Mouse (Mus musculus) limb, embryonic 15.5 days (tissue): ENCODE measurements around the gene Sept6. TPM values are rescaled to one million over a fixed set of nuclear protein-coding genes. Genes with fewer than 3 reads are reported as not detected.

Experiments used
- ATAC-seq: fragments of 200-750 bp; cut with Nextera tagmentation; 2 replicates; pipeline ENCODE4 v1.8.0; 2017; ENCODE audit warnings: low read depth, moderate TSS enrichment; ENCODE audit not compliant: insufficient number of reproducible peaks, low FRiP score, low TSS enrichment
- H3K27ac ChIP-seq: fragments of 300-500 bp; sonication (generic); 2 replicates; pipeline ENCODE4 v1.5.1; 2015; ENCODE audit warnings: moderate library complexity, mild to moderate bottlenecking, inconsistent platforms
- H3K27me3 ChIP-seq: fragments of 300-500 bp; sonication (generic); 2 replicates; pipeline ENCODE4 v1.6.1; 2015; ENCODE audit warnings: inconsistent platforms
- H3K36me3 ChIP-seq: fragments of 300-500 bp; sonication (generic); 2 replicates; pipeline ENCODE4 v1.6.1; 2015; ENCODE audit warnings: inconsistent platforms
- H3K4me1 ChIP-seq: fragments of 300-500 bp; sonication (generic); 2 replicates; pipeline ENCODE4 v1.6.1; 2015; ENCODE audit warnings: inconsistent platforms
- H3K4me2 ChIP-seq: fragments of 300-500 bp; sonication (generic); 2 replicates; pipeline ENCODE4 v1.6.1; 2015; ENCODE audit warnings: mild to moderate bottlenecking, inconsistent platforms
- H3K4me3 ChIP-seq: fragments of 300-500 bp; sonication (generic); 2 replicates; pipeline ENCODE4 v1.5.1; 2015; ENCODE audit warnings: mild to moderate bottlenecking, inconsistent platforms
- H3K9ac ChIP-seq: fragments of 300-500 bp; sonication (generic); 2 replicates; pipeline ENCODE4 v1.6.1; 2015; ENCODE audit warnings: inconsistent platforms
- H3K9me3 ChIP-seq: fragments of 300-500 bp; sonication (generic); 2 replicates; pipeline ENCODE4 v1.6.1; 2016; ENCODE audit warnings: inconsistent platforms
- WGBS: fragments of 180-500 bp; shearing (Covaris S2); methylation state at CpG from one replicate; pipeline ENCODE4 v1.1.7; 2015; 5-methylcytosine and 5-hydroxymethylcytosine counted together
- polyA plus RNA-seq: library from polyadenylated mRNA; unstranded; fragments of >200 nt; fragmentation: Nextera tagmentation; extraction: Ambion mirVana; gene quantifications from 2 replicates; pipeline ENCODE4 v1.2.1, GENCODE M21; 2015

Sept6 gene
- polyA plus RNA-seq, 1 experiment from 2014 or later, result 43.9 TPM

DNA sequence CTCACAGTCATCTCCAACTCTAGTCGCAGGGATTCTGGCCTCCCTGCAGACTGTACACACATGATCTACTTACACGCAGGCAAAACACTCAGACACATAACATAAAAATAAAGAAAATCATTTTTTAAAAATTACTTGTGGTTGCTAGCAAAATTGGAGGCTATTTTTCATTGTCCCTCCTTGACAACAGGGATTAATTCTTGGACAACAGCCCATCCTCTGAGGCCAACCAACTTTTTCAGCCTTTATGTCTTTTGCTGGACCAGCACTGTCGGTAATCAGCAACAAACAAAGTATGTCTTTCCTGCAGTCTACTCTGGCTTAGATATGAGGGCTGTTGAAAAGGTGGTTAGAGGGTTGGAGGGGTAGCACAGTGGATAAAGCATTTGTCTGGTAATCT is 50.5 kb downstream of the Sept6 start:
- Histone ChIP-seq H3K4me1 (no peaks in the 10 kb centered on the region), H3K27me3 (no peaks in the 10 kb centered on the region), H3K4me3 (no peak overlapping the region), H3K4me2 (no peak overlapping the region), H3K36me3 (0 out of 2 replicates have a peak, but pooled peaks cover 7% of the 10 kb centered on the region), H3K27ac (no peak overlapping the region), H3K9me3 (no peaks in the 10 kb centered on the region), H3K9ac (no peak overlapping the region)
- WGBS, result 76% methylated on average over 3 of the region's 3 CpGs
- ATAC-seq, result no peak

DNA sequence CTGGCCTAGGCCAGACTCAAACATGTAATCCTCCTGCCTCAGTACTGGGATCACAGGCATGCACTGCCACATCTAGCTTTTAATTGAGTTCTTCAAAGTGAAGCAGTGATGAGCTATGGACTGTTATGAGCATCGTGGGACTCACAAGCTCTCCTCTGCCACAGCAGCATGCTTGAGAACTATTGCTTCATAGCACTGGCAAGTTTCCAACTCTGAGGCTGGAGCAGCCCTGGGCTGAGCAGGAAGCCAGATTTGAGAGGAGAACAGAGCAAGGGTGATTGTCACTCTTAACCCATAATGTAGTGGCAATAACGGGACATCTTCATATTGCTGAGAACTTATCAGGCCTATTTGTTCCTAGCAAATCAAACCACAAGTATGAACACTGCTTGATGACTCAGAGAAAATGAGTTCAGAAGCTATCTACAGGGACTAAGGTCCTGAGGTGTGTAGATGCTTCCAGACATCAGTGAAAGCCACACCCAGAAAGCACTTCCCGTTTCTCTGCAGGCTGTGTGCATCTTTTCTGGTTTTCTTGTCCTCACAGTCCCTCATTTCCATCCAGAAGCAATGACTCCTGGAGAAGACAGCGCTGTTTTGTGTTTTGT is 51.7 kb downstream of the Sept6 start:
- peak; percentile 74; the same call in 1 of the 2 replicates for ATAC-seq
- Histone ChIP-seq H3K4me1 (no peaks in the 10 kb centered on the region), H3K36me3 (0 out of 2 replicates have a peak, but pooled peaks cover 7% of the 10 kb centered on the region), H3K9ac (no peak overlapping the region), H3K27ac (no peak overlapping the region), H3K4me3 (no peak overlapping the region), H3K27me3 (no peaks in the 10 kb centered on the region), H3K9me3 (no peaks in the 10 kb centered on the region), H3K4me2 (no peak overlapping the region)
- WGBS, result 63% methylated on average over 4 of the region's 4 CpGs

DNA sequence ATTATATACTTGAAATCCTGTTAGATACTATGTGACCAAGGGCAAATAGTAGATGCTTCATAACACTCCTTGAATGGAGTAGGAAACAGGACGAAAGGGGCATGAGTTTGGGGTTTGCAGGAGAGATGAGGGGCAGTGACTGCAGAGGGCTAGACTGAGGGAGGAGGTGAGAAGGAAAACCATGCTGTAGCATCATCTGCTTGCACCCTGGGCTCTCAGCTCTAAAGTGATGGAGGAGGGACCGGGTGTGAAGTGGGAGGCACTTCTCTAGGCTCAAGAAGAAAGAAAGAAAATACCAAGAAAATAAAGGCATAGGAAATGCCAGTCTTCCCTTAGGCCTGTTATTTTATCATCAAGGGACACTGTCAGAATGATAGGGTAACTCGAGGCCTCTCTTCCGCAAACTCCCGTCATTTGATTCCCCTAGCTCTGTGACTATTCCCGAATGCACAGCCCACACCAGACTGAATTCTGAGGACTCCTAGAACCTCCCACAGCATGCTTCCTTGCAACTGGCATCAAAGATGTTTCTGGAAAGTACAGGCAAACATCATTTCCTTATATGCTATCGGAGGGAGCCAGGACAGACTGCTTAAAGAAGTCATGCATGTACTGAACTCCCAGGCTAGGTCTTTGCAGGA is 56.1 kb downstream of the Sept6 start:
- no peak for ATAC-seq
- H3K4me3 ChIP-seq, result no peak overlapping the region
- H3K36me3 ChIP-seq, result no peaks in the 10 kb centered on the region
- no peak overlapping the region for H3K4me2 ChIP-seq
- no peak overlapping the region for H3K27ac ChIP-seq
- no peak overlapping the region for H3K9ac ChIP-seq
- H3K9me3 ChIP-seq, result no peaks in the 10 kb centered on the region
- no peaks in the 10 kb centered on the region for H3K4me1 ChIP-seq
- 52% methylated on average over 7 of the region's 7 CpGs for WGBS
- no peaks in the 10 kb centered on the region for H3K27me3 ChIP-seq

DNA sequence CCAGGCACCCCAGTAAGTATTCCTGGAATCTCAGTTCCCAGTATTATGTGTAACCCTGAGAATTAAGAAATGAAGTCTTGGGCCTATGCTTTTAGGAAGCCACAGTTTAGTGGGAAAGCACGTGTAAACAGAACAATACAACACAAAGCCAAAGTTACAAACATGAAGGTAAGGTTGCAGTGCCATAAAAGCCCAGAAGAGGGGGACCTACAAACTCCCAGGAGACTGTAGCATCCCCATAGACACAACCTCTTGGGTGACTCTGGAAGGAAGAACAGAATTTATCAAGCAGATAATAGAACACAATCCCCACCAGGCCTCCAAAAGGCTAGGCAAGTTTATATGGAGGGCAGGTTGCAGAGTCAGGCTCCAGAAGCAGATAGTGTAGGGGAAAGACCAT is 61.0 kb downstream of the Sept6 start:
- H3K27ac ChIP-seq, result no peak overlapping the region
- H3K4me1 ChIP-seq, result no peaks in the 10 kb centered on the region
- WGBS, result 54% methylated on average over 1 of the region's 1 CpGs
- H3K9me3 ChIP-seq, result no peaks in the 10 kb centered on the region
- no peak overlapping the region for H3K4me2 ChIP-seq
- H3K4me3 ChIP-seq, result no peak overlapping the region
- H3K9ac ChIP-seq, result no peak overlapping the region
- peaks cover 4% of the 10 kb centered on the region; the same call in 1 of the 2 replicates for H3K36me3 ChIP-seq
- no peaks in the 10 kb centered on the region for H3K27me3 ChIP-seq
- no peak for ATAC-seq

DNA sequence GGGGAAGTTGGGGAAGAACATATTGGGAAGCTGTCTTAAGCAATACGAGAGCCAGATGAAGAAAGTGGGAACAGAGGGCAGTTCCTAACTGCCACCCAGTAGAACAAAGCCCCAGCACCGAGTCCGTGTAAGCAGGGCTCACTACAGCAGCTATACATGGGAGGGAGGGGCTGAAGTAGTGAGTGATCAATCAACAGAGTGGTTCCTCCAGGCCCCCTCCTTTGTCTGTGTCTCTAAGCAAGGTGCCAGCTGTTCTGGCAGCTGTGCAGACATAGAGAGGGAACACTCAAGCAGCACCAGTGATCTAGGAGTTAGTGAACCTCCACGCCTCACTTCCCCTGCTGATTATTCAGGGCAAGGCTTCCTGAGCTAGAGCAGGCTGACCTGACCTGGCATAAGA is 61.9 kb downstream of the Sept6 start:
- no peak overlapping the region for H3K9ac ChIP-seq
- no peak overlapping the region for H3K4me2 ChIP-seq
- peaks cover 7% of the 10 kb centered on the region; the same call in 1 of the 2 replicates for H3K36me3 ChIP-seq
- H3K4me1 ChIP-seq, result no peaks in the 10 kb centered on the region
- WGBS, result 79% methylated on average over 4 of the region's 4 CpGs
- ATAC-seq, result no peak
- H3K9me3 ChIP-seq, result no peaks in the 10 kb centered on the region
- no peak overlapping the region for H3K4me3 ChIP-seq
- H3K27ac ChIP-seq, result no peak overlapping the region
- H3K27me3 ChIP-seq, result no peaks in the 10 kb centered on the region

DNA sequence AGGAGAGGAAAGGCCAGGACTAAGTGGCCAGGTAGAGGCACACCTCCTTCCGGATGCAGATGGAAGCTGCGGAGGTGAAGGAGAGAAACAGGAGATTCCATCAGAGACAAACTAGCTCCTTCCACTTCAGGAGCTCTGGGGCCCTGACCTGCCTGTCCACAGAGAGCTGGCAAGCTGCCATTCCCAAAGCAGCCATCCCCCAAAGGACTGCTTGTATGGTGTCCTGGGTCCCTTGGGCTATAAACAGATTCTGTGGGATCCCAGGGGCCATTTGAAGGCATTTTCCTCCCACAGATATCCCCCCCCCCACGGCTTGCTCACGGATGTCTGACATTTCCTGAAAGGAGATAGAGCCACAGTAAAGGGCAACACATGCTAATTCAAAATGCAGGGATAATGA is 62.8 kb downstream of the Sept6 start:
- H3K4me3 ChIP-seq, result no peak overlapping the region
- no peak overlapping the region for H3K4me2 ChIP-seq
- H3K9me3 ChIP-seq, result no peaks in the 10 kb centered on the region
- H3K4me1 ChIP-seq, result no peaks in the 10 kb centered on the region
- WGBS, result 76% methylated on average over 4 of the region's 4 CpGs
- H3K9ac ChIP-seq, result no peak overlapping the region
- no peaks in the 10 kb centered on the region for H3K27me3 ChIP-seq
- H3K27ac ChIP-seq, result no peak overlapping the region
- H3K36me3 ChIP-seq, result peaks cover 7% of the 10 kb centered on the region; the same call in 1 of the 2 replicates
- no peak for ATAC-seq

DNA sequence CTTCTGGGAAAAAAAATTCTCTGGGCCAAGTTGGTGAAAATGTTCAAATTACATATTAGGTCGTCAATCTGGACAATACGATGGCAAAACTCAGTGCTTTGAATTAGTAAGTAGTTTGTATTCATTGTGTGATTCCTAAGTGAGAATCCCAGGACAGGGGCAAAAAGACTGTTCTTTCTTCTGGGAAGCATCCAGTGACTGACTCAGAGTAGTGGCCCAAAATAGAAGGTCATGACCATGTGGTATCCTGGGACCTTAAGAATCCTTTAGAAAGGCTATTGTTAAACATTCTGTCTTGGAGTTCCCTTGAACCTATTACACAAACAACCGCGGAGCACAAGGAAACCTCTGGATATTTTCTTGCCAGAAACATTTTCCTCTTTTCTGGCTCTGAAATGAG is 70.2 kb downstream of the Sept6 start:
- no peak overlapping the region for H3K4me2 ChIP-seq
- no peak overlapping the region for H3K27ac ChIP-seq
- 0 out of 2 replicates have a peak, but pooled peaks cover 3% of the 10 kb centered on the region for H3K36me3 ChIP-seq
- no peaks in the 10 kb centered on the region for H3K27me3 ChIP-seq
- no peak overlapping the region for H3K9ac ChIP-seq
- ATAC-seq, result no peak
- H3K4me3 ChIP-seq, result no peak overlapping the region
- H3K4me1 ChIP-seq, result no peaks in the 10 kb centered on the region
- H3K9me3 ChIP-seq, result no peaks in the 10 kb centered on the region
- WGBS, result 80% methylated on average over 4 of the region's 4 CpGs

DNA sequence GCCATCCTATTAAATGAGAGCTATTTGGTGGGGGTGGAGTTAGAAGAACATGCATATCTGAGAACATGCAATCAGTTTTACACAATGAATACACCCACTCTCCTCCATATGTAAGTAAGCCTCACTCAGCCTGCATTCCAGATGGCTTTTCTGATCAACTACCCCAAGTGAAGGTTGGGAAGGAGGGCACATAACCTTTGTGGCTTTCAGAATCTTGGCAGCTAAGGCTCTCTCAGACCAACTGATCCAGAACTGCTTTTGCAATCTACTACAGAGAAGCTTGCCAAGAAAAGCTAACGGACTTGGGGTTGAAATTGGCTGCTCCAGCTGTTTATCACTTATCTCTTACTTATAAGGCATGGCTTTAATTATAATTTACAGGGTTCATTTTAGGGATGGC is 73.8 kb downstream of the Sept6 start:
- WGBS, result 52% methylated on average over 1 of the region's 1 CpGs
- ATAC-seq, result no peak
- Histone ChIP-seq H3K27me3 (no peaks in the 10 kb centered on the region), H3K4me1 (no peaks in the 10 kb centered on the region), H3K36me3 (no peaks in the 10 kb centered on the region), H3K9ac (no peak overlapping the region), H3K27ac (no peak overlapping the region), H3K4me2 (no peak overlapping the region), H3K9me3 (no peaks in the 10 kb centered on the region), H3K4me3 (no peak overlapping the region)

DNA sequence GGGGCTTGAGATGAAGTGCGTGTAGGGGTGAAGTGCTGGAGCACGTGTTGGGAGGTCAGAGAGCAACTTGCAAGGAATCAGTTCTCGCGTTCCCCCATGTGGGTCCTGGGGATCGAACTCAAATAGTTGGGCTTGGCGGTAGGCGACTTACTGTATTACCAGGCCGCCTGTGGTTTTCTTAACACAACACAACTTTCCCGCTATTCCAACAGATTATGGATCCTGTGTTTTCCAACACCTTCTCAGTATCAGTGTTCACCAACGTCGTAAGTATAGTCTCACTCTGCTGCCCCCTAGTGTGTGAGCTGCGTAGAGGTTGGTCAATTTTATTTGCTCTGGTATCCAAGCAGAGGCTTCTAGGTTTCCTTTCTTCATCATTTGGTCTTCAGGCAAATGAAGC is 80.3 kb downstream of the Sept6 start:
- no peaks in the 10 kb centered on the region for H3K9me3 ChIP-seq
- H3K4me3 ChIP-seq, result no peak overlapping the region
- no peak overlapping the region for H3K4me2 ChIP-seq
- H3K27ac ChIP-seq, result no peak overlapping the region
- no peaks in the 10 kb centered on the region for H3K4me1 ChIP-seq
- H3K36me3 ChIP-seq, result no peaks in the 10 kb centered on the region
- H3K9ac ChIP-seq, result no peak overlapping the region
- H3K27me3 ChIP-seq, result no peaks in the 10 kb centered on the region
- no peak for ATAC-seq
- WGBS, result 47% methylated on average over 12 of the region's 12 CpGs

DNA sequence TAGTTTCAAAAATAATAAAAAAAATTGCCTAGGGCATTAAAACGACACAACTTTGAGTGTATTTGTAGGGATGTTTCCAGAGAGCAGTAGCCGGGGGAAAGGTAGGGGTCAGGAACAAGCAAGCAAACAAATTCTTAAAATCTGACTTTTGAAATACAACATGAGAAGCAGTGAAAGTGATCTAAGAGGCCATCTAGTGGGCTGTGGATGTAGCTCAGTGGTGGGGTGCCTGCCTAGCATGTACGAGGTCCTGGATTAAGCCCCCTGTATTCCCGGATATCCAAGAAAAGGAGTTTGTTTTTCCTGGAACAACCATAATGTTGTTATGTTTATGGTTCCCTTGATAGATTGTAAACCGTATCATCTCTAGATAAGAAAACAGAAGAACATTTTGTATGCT is 85.1 kb downstream of the Sept6 start:
- Histone ChIP-seq H3K27me3 (no peaks in the 10 kb centered on the region), H3K4me1 (no peaks in the 10 kb centered on the region; the same call in 1 of the 2 replicates), H3K4me2 (no peak overlapping the region), H3K9me3 (no peaks in the 10 kb centered on the region), H3K27ac (no peak overlapping the region), H3K9ac (no peak overlapping the region), H3K36me3 (no peaks in the 10 kb centered on the region), H3K4me3 (no peak overlapping the region)
- ATAC-seq, result no peak
- WGBS, result 34% methylated on average over 5 of the region's 5 CpGs

DNA sequence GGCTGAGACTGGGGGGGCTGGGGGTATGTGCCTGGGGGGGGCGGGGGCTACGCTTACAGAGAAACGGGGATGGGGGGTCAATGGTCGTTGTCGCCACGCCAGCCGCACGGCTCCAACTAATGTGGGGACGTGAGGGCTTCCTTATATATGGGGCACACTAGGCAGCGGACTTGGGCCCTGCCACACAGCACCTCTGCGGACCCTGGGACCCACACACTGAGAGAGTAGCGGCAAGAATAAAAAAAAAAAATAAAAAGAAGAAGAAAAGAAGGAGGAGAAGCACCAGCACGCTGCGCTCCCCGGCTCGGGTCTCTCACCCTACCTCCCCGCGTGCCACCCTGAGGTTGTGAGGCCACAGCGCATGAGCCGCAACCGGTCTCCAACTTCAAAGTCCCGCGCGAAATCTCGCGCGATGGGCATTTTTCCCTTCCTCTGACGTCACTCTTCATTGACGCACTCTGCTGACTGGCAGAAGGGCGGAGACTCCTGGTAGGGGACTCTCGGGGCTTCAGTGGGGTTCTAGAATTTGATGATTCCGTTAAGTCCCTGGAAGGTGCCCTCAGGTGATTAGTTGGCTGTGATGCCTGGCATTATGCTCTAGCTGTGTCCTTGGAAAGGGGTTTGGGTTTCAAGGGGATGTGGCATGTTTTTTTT is 88.4 kb downstream of the Sept6 start:
- Histone ChIP-seq H3K4me3 (peak overlapping the region; percentile 53), H3K4me2 (peak overlapping the region; percentile 60), H3K9me3 (no peaks in the 10 kb centered on the region), H3K4me1 (no peaks in the 10 kb centered on the region; the same call in 1 of the 2 replicates), H3K9ac (0 out of 2 replicates have a peak overlapping the region, but pooled peaks have one; percentile 26), H3K36me3 (no peaks in the 10 kb centered on the region), H3K27ac (peak overlapping the region; percentile 67), H3K27me3 (no peaks in the 10 kb centered on the region)
- peak; percentile 85 for ATAC-seq
- 25% methylated on average over 31 of the region's 32 CpGs for WGBS
